Mouse (Mus musculus): ENCODE results near the gene Dot1l.

- TF ChIP-seq POLR2A (IDR thresholded peaks at IDR 0.05; ENCODE audit: borderline replicate concordance, extremely low read depth, low read depth, low read length) = no peak
- peak; percentile 100 for TF ChIP-seq CTCF (IDR thresholded peaks at IDR 0.05; ENCODE audit: insufficient read depth, low read length)
Measured at GRCm38 (mm10) chr10:80747410-80747809, 7.6 kb upstream of the Dot1l start.

Measured in lung, adult 2 months (tissue).